Mouse (Mus musculus) stomach, embryonic 15.5 days (tissue): ENCODE measurements around the gene Atp6v0c. TPM values are rescaled to one million over a fixed set of nuclear protein-coding genes. Genes with fewer than 3 reads are reported as not detected.

Source experiments
- ATAC-seq: fragments of 200-750 bp; cut with Nextera tagmentation; 2 replicates; pipeline ENCODE4 v1.8.0; 2017; ENCODE audit warnings: low read depth, moderate number of reproducible peaks, moderate TSS enrichment; ENCODE audit not compliant: insufficient read depth, low FRiP score
- H3K27ac ChIP-seq: fragments of 300-500 bp; sonication (generic); 2 replicates; pipeline ENCODE4 v1.5.1; 2015; ENCODE audit warnings: mild to moderate bottlenecking, inconsistent platforms
- H3K27me3 ChIP-seq: fragments of 300-500 bp; sonication (generic); replicated peaks from 2 replicates; pipeline ENCODE4 v1.6.1; 2015; ENCODE audit warnings: inconsistent platforms
- H3K36me3 ChIP-seq: fragments of 300-500 bp; sonication (generic); 2 replicates; pipeline ENCODE4 v1.6.1; 2015; ENCODE audit warnings: inconsistent platforms
- H3K4me1 ChIP-seq: fragments of 300-500 bp; sonication (generic); 2 replicates; pipeline ENCODE4 v1.6.1; 2015; ENCODE audit warnings: inconsistent platforms
- H3K4me2 ChIP-seq: fragments of 300-500 bp; sonication (generic); 2 replicates; pipeline ENCODE4 v1.6.1; 2015; ENCODE audit warnings: mild to moderate bottlenecking, inconsistent platforms
- H3K4me3 ChIP-seq: fragments of 300-500 bp; sonication (generic); replicated peaks from 2 replicates; pipeline ENCODE4 v1.5.1; 2015; ENCODE audit warnings: inconsistent platforms
- H3K9ac ChIP-seq: fragments of 300-500 bp; sonication (generic); 2 replicates; pipeline ENCODE4 v1.6.1; 2015; ENCODE audit warnings: inconsistent platforms
- H3K9me3 ChIP-seq: fragments of 300-500 bp; sonication (generic); 2 replicates; pipeline ENCODE4 v1.6.1; 2016; ENCODE audit warnings: inconsistent platforms
- WGBS: fragments of 180-500 bp; shearing (Covaris S2); methylation state at CpG from one replicate; pipeline ENCODE4 v1.1.7; 2015; 5-methylcytosine and 5-hydroxymethylcytosine counted together
- polyA plus RNA-seq: library from polyadenylated mRNA; unstranded; fragments of >200 nt; fragmentation: Nextera tagmentation; extraction: Ambion mirVana; gene quantifications from 2 replicates; pipeline ENCODE4 v1.2.1, GENCODE M21; 2015

Atp6v0c gene
- polyA plus RNA-seq, 1 experiment from 2014 or later, result 512 TPM

DNA sequence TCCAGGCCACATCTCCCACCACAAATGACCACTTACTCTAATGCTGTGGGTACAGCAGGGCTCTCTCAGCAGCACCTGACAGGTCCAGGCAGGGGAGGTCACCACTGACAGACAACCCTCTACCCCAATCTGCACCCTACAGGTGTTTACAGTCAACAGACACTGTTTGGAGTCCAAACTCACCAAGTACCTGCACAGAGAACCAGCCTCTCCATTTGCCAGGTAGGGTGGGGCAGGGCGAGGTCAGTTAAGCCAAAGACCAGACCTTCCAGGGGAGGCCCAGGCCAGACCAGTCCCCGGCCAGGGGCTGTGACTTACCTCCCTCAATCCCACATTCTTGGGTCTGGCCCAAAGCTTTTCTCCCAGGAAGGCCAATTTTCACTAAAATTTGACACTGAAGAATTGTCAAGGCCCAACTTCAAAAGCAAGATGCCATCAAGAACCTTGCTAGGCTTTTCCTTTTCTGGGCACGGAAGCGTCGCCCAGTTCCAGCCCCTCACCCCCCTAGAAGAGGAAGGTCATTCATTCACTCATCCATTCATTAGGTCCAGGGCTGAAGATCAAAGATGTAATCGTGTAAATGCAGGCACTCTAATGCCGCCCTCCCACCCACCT, 1.5 kb downstream of the Atp6v0c start:
- H3K9ac ChIP-seq, result peak overlapping the region; percentile 83
- peak overlapping the region; percentile 97 for H3K27ac ChIP-seq
- WGBS, result 46% methylated on average over 7 of the region's 7 CpGs
- ATAC-seq, result no peak
- H3K4me1 ChIP-seq, result peaks cover 19% of the 10 kb centered on the region
- H3K4me2 ChIP-seq, result peak overlapping the region; percentile 69
- no peaks in the 10 kb centered on the region for H3K27me3 ChIP-seq
- H3K36me3 ChIP-seq, result peaks cover 12% of the 10 kb centered on the region; the same call in 1 of the 2 replicates
- H3K4me3 ChIP-seq, result peak overlapping the region; percentile 82
- H3K9me3 ChIP-seq, result no peaks in the 10 kb centered on the region

GRCm38 (mm10) chr17:24167120-24167519, 2.4 kb downstream of the Atp6v0c start:
- Histone ChIP-seq H3K4me2 (peak overlapping the region; percentile 69; the same call in 1 of the 2 replicates), H3K9me3 (no peaks in the 10 kb centered on the region), H3K9ac (no peak overlapping the region; the same call in 1 of the 2 replicates), H3K27ac (no peak overlapping the region), H3K36me3 (peaks cover 12% of the 10 kb centered on the region; the same call in 1 of the 2 replicates), H3K4me1 (peaks cover 25% of the 10 kb centered on the region), H3K4me3 (peak overlapping the region; percentile 82; the same call in 1 of the 2 replicates), H3K27me3 (no peaks in the 10 kb centered on the region)
- no peak for ATAC-seq
- 78% methylated on average over 6 of the region's 6 CpGs for WGBS

DNA sequence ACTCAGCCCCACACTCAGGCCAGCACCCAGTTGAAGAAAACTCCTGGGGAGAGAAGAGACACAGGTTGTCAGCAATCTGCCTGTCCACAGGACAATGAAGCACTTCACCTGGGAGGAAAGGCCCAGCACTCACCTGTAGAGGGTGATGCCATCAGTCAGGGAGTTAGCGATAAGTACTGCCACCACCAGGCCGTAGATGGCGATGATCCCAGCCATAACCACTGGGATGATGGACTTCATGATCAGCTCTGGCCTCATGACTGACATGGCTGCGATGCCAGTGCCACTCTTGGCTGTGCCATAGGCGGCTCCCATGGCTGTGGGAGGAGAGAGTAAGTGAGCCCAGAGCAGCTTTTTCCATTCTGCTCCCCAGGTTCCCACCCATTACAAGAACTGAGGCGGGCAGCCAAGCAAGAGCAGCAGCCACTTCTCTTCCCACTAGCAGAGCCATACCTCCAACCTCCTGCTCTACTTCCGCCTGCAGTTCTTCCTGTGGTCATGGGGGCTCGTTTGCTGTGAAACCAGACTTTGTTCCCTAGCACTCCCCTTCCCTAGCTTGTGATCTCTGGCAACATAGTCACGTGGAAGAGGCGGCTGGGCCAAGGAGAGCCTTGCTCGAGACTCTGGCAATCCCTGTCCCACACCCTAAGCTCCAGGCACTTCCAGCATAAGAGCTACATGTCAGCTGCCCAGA, 4.8 kb downstream of the Atp6v0c start:
- Histone ChIP-seq H3K9me3 (no peaks in the 10 kb centered on the region), H3K4me2 (no peak overlapping the region), H3K27me3 (no peaks in the 10 kb centered on the region), H3K4me1 (peaks cover 20% of the 10 kb centered on the region), H3K27ac (no peak overlapping the region), H3K4me3 (no peak overlapping the region), H3K36me3 (peaks cover 12% of the 10 kb centered on the region; the same call in 1 of the 2 replicates), H3K9ac (no peak overlapping the region)
- ATAC-seq, result no peak
- WGBS, result 77% methylated on average over 11 of the region's 11 CpGs

DNA sequence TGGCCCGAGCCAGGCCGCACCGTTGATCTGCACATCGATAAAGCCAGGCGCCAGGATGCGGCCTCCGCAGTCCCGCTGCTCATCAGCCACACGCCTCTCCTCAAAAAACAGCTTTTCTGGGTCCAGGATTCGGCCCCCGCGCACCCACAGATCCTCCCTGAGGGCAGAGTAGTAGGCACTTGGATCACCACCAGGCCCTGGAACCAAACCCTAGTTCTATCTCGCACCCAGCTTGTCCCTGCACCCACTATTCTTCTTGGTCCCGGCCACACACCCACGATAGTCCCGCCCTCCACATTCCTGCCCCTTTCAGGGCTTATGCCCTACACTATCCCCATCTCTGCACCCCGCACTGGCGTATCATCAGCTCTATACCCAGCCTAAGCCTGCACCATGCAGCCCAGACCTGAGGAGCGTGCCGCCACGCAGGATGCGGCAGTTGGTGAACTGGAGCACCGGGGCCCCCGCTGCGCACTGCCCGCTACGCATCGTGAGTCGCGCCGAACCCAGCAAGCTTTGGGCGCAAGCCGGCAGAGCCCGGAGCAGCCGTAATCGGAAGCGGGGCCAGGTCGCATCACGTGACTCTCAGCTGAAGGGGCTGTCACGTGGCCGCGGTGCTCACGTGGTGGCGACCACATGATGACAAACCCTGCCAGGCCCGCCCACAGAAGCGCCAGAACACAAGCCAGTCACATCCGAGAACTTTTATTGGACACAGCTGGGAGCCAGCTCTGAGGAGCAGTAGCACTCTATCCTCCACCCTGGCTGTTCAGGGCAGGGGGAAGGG, 6.1 kb downstream of the Atp6v0c start, which contains the start of gene Amdhd2:
Gene Amdhd2, minus strand, starts transcription at position 591 of the 787 bp plus-strand sequence.
- peak; percentile 81 for ATAC-seq
- Histone ChIP-seq H3K9ac (peak within 1 kb of the TSS; percentile 83), H3K27ac (peak within 1 kb of the TSS; percentile 87), H3K27me3 (no peaks in the 10 kb centered on the region), H3K4me3 (peak within 1 kb of the TSS; percentile 78), H3K4me1 (peaks cover 20% of the 10 kb centered on the region), H3K36me3 (peaks cover 12% of the 10 kb centered on the region; the same call in 1 of the 2 replicates), H3K4me2 (peak within 1 kb of the TSS; percentile 93), H3K9me3 (no peaks in the 10 kb centered on the region)
- WGBS, result under 1% methylated on average over 47 of the region's 47 CpGs

DNA sequence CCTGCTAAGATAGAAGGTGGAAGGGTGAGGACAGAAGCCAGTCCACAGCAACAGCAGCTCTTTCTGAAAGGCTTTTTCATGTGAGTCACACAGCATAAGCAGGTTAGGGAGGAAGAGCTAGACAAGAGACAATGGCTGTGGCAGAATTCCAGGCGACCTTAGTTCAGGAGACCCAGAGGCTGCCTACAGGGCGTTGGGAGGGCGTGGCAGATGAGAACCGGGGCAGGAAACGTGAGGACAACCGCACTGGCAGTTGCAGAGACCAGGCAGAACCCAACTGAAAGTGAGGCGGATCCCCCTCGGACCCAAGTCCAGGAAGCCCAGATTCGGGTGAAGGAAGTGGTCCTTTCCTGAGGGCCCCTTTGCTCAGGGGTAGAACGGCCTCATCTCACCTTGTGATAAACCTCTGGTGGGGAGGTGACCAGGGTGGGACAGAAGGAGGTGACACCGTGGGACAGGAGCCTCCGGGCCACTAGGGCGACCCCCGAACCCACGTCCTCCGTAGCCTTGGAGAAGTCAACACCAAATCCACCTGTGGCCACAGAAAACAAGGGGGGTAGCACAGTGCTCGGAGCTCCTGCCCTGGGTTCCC, 6.8 kb downstream of the Atp6v0c start:
- Histone ChIP-seq H3K4me3 (peak overlapping the region; percentile 78), H3K27me3 (no peaks in the 10 kb centered on the region), H3K9ac (peak overlapping the region; percentile 83), H3K36me3 (peaks cover 10% of the 10 kb centered on the region; the same call in 1 of the 2 replicates), H3K4me1 (peaks cover 14% of the 10 kb centered on the region), H3K4me2 (peak overlapping the region; percentile 93), H3K27ac (peak overlapping the region; percentile 87), H3K9me3 (no peaks in the 10 kb centered on the region)
- 0 out of 2 replicates have a peak, but pooled peaks have one; percentile 7 for ATAC-seq
- 20% methylated on average over 17 of the region's 17 CpGs for WGBS

- Histone ChIP-seq H3K9ac (no peak overlapping the region), H3K4me2 (no peak overlapping the region), H3K9me3 (no peaks in the 10 kb centered on the region), H3K27ac (no peak overlapping the region), H3K4me3 (no peak overlapping the region), H3K36me3 (0 out of 2 replicates have a peak, but pooled peaks cover 2% of the 10 kb centered on the region), H3K27me3 (no peaks in the 10 kb centered on the region), H3K4me1 (peaks cover 6% of the 10 kb centered on the region)
- 83% methylated on average over 5 of the region's 5 CpGs for WGBS
- ATAC-seq, result no peak
Measured at GRCm38 (mm10) chr17:24161466-24161865, 8.0 kb downstream of the Atp6v0c start.

DNA sequence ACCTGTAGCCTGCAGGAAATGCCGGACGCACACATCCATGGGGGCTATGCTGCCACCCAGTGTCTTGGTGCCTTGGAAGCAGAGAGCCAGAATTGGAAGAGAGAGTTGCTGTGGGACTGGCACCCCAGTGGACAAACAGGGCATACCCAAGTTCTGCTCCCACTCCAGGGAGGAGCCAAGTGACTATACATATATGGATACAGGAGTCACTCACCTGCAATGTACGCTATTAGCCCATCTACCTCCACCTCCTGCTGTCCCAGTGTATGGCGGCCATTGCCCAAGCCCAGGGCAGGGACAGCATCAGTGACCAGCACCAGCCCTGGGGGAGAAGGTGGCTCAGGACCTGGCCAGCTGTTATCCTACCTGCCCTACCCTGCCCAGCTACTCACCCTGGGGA, 12.0 kb downstream of the Atp6v0c start:
- Histone ChIP-seq H3K4me3 (no peak overlapping the region), H3K9me3 (no peaks in the 10 kb centered on the region), H3K36me3 (no peaks in the 10 kb centered on the region), H3K9ac (no peak overlapping the region), H3K4me1 (peaks cover 3% of the 10 kb centered on the region), H3K4me2 (no peak overlapping the region), H3K27me3 (no peaks in the 10 kb centered on the region), H3K27ac (no peak overlapping the region)
- WGBS, result 91% methylated on average over 4 of the region's 4 CpGs
- no peak for ATAC-seq

DNA sequence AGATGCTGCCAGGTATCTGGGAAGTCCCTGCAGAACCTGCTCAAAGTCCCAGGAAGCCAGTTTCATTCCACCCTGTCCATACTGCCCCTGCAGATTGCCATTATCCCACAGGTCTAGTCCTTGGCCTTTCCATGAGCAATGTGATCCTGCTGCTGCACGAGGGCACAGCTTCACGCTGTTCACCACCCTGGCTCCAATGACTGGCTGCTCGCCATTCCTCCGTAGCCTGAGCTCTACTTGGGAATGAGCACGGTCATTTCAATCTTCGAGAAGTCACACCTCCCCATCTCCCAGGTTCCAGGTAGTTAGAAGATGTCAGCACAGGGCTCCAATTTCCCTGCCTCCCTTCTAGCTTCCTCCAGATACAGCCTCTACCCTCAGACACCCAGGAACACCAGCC, 12.4 kb downstream of the Atp6v0c start:
- Histone ChIP-seq H3K9me3 (no peaks in the 10 kb centered on the region), H3K4me3 (no peak overlapping the region), H3K9ac (no peak overlapping the region), H3K4me2 (no peak overlapping the region), H3K4me1 (peaks cover 5% of the 10 kb centered on the region; the same call in 1 of the 2 replicates), H3K27ac (no peak overlapping the region), H3K27me3 (no peaks in the 10 kb centered on the region), H3K36me3 (no peaks in the 10 kb centered on the region)
- ATAC-seq, result no peak
- 88% methylated on average over 6 of the region's 6 CpGs for WGBS

GRCm38 (mm10) chr17:24156394-24156793, 13.1 kb downstream of the Atp6v0c start:
- no peak overlapping the region for H3K9ac ChIP-seq
- 88% methylated on average over 3 of the region's 3 CpGs for WGBS
- H3K27me3 ChIP-seq, result no peaks in the 10 kb centered on the region
- peaks cover 5% of the 10 kb centered on the region; the same call in 1 of the 2 replicates for H3K4me1 ChIP-seq
- no peaks in the 10 kb centered on the region for H3K9me3 ChIP-seq
- H3K4me3 ChIP-seq, result no peak overlapping the region
- no peaks in the 10 kb centered on the region for H3K36me3 ChIP-seq
- H3K4me2 ChIP-seq, result no peak overlapping the region
- H3K27ac ChIP-seq, result no peak overlapping the region
- no peak for ATAC-seq

GRCm38 (mm10) chr17:24155742-24156141, 13.8 kb downstream of the Atp6v0c start:
- Histone ChIP-seq H3K27ac (no peak overlapping the region), H3K36me3 (no peaks in the 10 kb centered on the region), H3K4me3 (no peak overlapping the region), H3K4me1 (peaks cover 5% of the 10 kb centered on the region; the same call in 1 of the 2 replicates), H3K4me2 (no peak overlapping the region), H3K27me3 (no peaks in the 10 kb centered on the region), H3K9me3 (no peaks in the 10 kb centered on the region), H3K9ac (no peak overlapping the region)
- ATAC-seq, result no peak
- WGBS, result 88% methylated on average over 9 of the region's 9 CpGs

DNA sequence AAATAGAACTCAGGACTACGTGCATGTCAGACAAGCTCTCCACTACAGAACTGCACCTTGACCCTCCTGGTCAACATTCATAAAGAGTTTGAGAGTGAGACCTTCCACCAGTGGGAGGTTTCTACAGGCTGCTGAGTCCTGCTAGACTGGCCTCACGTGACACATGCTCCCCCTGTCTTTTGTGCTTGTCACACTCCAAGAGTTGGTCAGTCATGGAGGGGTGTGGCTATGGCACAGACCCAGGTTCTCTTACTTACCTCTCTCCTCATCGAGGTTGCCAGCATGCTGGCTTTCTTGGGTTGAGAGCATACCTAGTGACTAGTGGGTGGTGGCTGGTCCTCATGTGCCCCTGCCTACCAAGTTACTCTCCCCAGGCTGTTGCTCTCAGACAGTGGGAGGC, 15.0 kb downstream of the Atp6v0c start:
- Histone ChIP-seq H3K4me2 (no peak overlapping the region), H3K27me3 (no peaks in the 10 kb centered on the region), H3K9me3 (no peaks in the 10 kb centered on the region), H3K4me1 (peaks cover 5% of the 10 kb centered on the region; the same call in 1 of the 2 replicates), H3K36me3 (no peaks in the 10 kb centered on the region), H3K9ac (no peak overlapping the region), H3K27ac (no peak overlapping the region), H3K4me3 (no peak overlapping the region)
- 67% methylated on average over 3 of the region's 3 CpGs for WGBS
- ATAC-seq, result no peak
